Mouse (Mus musculus): ENCODE measurements around the gene Ift80. TPM values are rescaled to one million over a fixed set of nuclear protein-coding genes. Genes with fewer than 3 reads are reported as not detected.
"Not testable (repeated sequence)": the region's sequence is repeated elsewhere in the genome, so short reads cannot be mapped to it uniquely, and the experiment has no call there.

Ift80 gene
- polyA plus RNA-seq, 1 experiment from 2014 or later: 18.5 TPM

- under 1% methylated on average over 40 of the region's 42 CpGs for WGBS
- peak; percentile 46 for ATAC-seq (ENCODE audit: insufficient read depth, low FRiP score, low TSS enrichment)
- no peak for DNase-seq (ENCODE audit: low spot score)
- H3K36me3 ChIP-seq (ENCODE audit: control insufficient read depth, insufficient read depth, low read length): peaks cover 4% of the 10 kb centered on the region
- peak overlapping the region; percentile 89 for H3K4me3 ChIP-seq (ENCODE audit: low read depth, low read length)
- peak overlapping the region; percentile 92 for H3K27ac ChIP-seq (ENCODE audit: low read depth, low read length)
- H3K4me1 ChIP-seq (ENCODE audit: control insufficient read depth, insufficient read depth, low read length): peaks cover 2% of the 10 kb centered on the region; the same call in 1 of the 2 replicates
- peak overlapping the region; percentile 98 for H3K9ac ChIP-seq (ENCODE audit: low read length)
- peak overlapping the region; percentile 50 for H3K4me2 ChIP-seq (ENCODE audit: low read depth)
- no peaks in the 10 kb centered on the region for H3K9me3 ChIP-seq (ENCODE audit: control insufficient read depth, low read length)
- no peaks in the 10 kb centered on the region for H3K27me3 ChIP-seq (ENCODE audit: control insufficient read depth, insufficient read depth, low read length)
Measured at GRCm38 (mm10) chr3:69044167-69044591, 39.8 kb upstream of the Ift80 start.

DNA sequence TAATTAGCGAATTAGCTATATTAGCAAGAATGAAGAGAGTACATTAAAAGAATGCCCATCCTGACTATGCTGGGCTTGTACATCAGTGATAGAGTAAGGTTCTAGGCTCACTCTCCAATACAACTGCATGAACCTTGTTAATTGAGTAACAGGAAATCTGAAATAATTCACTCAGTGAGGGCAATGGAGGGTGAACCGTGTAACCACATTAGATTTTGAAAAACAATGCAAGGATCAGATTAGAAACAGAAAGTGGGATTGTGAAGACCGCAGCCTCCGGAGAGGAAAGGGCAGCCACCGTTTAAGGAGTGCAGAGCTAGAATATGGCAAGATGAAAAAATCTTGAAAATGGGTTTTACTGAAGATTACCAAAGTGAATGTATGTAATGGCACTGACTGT, 36.9 kb upstream of the Ift80 start:
- WGBS: 87% methylated on average over 5 of the region's 5 CpGs
- no peak for ATAC-seq (ENCODE audit: insufficient read depth, low FRiP score, low TSS enrichment)
- H3K4me1 ChIP-seq (ENCODE audit: control insufficient read depth, insufficient read depth, low read length): peaks cover 2% of the 10 kb centered on the region; the same call in 1 of the 2 replicates
- no peaks in the 10 kb centered on the region for H3K27me3 ChIP-seq (ENCODE audit: control insufficient read depth, insufficient read depth, low read length)
- peak overlapping the region; percentile 26 for H3K4me2 ChIP-seq (ENCODE audit: low read depth)
- no peak for DNase-seq (ENCODE audit: low spot score)
- H3K9me3 ChIP-seq (ENCODE audit: control insufficient read depth, low read length): no peaks in the 10 kb centered on the region
- H3K36me3 ChIP-seq (ENCODE audit: control insufficient read depth, insufficient read depth, low read length): peaks cover 6% of the 10 kb centered on the region
- H3K4me3 ChIP-seq (ENCODE audit: low read depth, low read length): no peak overlapping the region
- no peak overlapping the region for H3K9ac ChIP-seq (ENCODE audit: low read length)
- H3K27ac ChIP-seq (ENCODE audit: low read depth, low read length): no peak overlapping the region

DNA sequence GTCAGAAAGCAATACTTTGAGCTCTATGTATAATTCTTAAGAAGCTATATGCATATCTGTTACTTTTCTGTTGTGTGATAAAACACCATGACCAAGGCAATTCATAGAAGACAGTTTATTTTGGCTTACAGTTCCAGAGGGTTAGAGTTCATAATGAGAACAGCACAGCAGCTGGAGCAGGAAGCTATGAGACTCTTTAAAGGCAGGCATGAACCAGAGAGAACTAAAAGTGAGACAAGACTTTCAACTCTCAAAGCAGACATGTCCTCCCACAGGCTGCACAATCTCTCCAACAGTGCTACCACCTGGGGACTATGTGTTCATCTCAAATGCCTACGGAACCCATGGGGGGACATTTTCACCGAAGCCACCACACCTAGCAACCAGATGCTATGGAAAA, 35.7 kb upstream of the Ift80 start:
- 81% methylated on average over 2 of the region's 2 CpGs for WGBS
- Histone ChIP-seq H3K4me2 (ENCODE audit: low read depth) (no peak overlapping the region), H3K36me3 (ENCODE audit: control insufficient read depth, insufficient read depth, low read length) (peaks cover 6% of the 10 kb centered on the region)

GRCm38 (mm10) chr3:69026133-69026783, 21.9 kb upstream of the Ift80 start:
- WGBS: 94% methylated on average over 1 of the region's 1 CpGs
- Histone ChIP-seq H3K4me1 (ENCODE audit: control insufficient read depth, insufficient read depth, low read length) (no peaks in the 10 kb centered on the region), H3K4me3 (ENCODE audit: low read depth, low read length) (no peak overlapping the region), H3K9me3 (ENCODE audit: control insufficient read depth, low read length) (no peaks in the 10 kb centered on the region), H3K27ac (ENCODE audit: low read depth, low read length) (no peak overlapping the region), H3K4me2 (ENCODE audit: low read depth) (no peak overlapping the region), H3K9ac (ENCODE audit: low read length) (no peak overlapping the region), H3K27me3 (ENCODE audit: control insufficient read depth, insufficient read depth, low read length) (no peaks in the 10 kb centered on the region), H3K36me3 (ENCODE audit: control insufficient read depth, insufficient read depth, low read length) (peaks cover 16% of the 10 kb centered on the region)
- DNase-seq (ENCODE audit: low spot score) (no peak), ATAC-seq (ENCODE audit: insufficient read depth, low FRiP score, low TSS enrichment) (no peak)

More for the DNA sequence above, 35.7 kb upstream of the Ift80 start:
- Histone ChIP-seq H3K4me3 (ENCODE audit: low read depth, low read length) (no peak overlapping the region), H3K9ac (ENCODE audit: low read length) (no peak overlapping the region), H3K4me1 (ENCODE audit: control insufficient read depth, insufficient read depth, low read length) (peaks cover 2% of the 10 kb centered on the region; the same call in 1 of the 2 replicates), H3K27me3 (ENCODE audit: control insufficient read depth, insufficient read depth, low read length) (no peaks in the 10 kb centered on the region), H3K27ac (ENCODE audit: low read depth, low read length) (no peak overlapping the region), H3K9me3 (ENCODE audit: control insufficient read depth, low read length) (no peaks in the 10 kb centered on the region)
- DNase-seq (ENCODE audit: low spot score): no peak
- ATAC-seq (ENCODE audit: insufficient read depth, low FRiP score, low TSS enrichment): no peak

- Histone ChIP-seq H3K27me3 (ENCODE audit: control insufficient read depth, insufficient read depth, low read length) (no peaks in the 10 kb centered on the region), H3K4me2 (ENCODE audit: low read depth) (no peak overlapping the region), H3K9me3 (ENCODE audit: control insufficient read depth, low read length) (no peaks in the 10 kb centered on the region), H3K27ac (ENCODE audit: low read depth, low read length) (no peak overlapping the region), H3K9ac (ENCODE audit: low read length) (no peak overlapping the region), H3K36me3 (ENCODE audit: control insufficient read depth, insufficient read depth, low read length) (peaks cover 11% of the 10 kb centered on the region), H3K4me1 (ENCODE audit: control insufficient read depth, insufficient read depth, low read length) (no peaks in the 10 kb centered on the region), H3K4me3 (ENCODE audit: low read depth, low read length) (no peak overlapping the region)
- no peak for ATAC-seq (ENCODE audit: insufficient read depth, low FRiP score, low TSS enrichment)
- DNase-seq (ENCODE audit: low spot score): no peak
Measured at GRCm38 (mm10) chr3:69020764-69021163, 16.4 kb upstream of the Ift80 start.

DNA sequence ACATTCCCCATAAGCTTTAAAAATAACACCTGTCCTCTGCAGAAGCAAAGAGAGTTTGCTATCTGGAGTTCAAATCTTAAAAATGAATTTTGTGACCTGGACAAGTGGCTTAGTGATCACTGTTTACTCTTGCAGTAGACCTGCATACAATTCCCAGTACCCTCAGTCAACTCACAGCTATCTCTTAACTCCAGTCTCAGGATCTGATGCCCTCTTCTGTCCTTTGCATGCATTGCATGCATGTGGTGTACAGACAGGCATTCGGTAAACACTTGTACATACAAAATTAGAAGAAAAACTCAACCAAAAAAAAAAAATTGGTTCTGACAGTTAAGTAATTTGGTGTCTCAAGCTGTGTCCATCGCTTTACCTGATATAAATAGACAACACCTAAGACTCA, 15.9 kb upstream of the Ift80 start:
- ATAC-seq (ENCODE audit: insufficient read depth, low FRiP score, low TSS enrichment): no peak
- WGBS: 94% methylated on average over 2 of the region's 2 CpGs

DNA sequence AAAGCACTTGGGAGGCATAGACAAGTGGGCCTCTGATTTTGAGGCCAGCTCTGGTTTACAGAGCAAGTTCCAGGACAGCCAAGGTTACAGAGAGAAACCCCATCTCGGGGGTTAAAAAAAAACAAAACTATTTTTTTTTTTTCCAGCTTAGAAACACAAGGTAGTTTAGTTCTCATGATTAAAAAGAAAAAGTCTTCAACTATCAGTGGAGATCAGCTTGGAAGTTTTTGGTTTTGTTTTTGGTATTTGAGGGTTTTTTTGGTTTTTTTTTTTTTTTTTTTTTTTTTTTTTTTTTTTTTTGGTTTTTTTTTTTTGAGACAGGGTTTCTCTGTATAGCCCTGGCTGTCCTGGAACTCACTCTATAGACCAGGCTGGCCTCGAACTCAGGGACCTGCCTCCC, 14.3 kb upstream of the Ift80 start:
- H3K4me1 ChIP-seq (ENCODE audit: control insufficient read depth, insufficient read depth, low read length); H3K27me3 ChIP-seq (ENCODE audit: control insufficient read depth, insufficient read depth, low read length); H3K9ac ChIP-seq (ENCODE audit: low read length); H3K27ac ChIP-seq (ENCODE audit: low read depth, low read length); H3K9me3 ChIP-seq (ENCODE audit: control insufficient read depth, low read length); ATAC-seq (ENCODE audit: insufficient read depth, low FRiP score, low TSS enrichment); DNase-seq (ENCODE audit: low spot score); H3K36me3 ChIP-seq (ENCODE audit: control insufficient read depth, insufficient read depth, low read length); H3K4me3 ChIP-seq (ENCODE audit: low read depth, low read length); H3K4me2 ChIP-seq (ENCODE audit: low read depth): not testable (repeated sequence)
- 95% methylated on average over 2 of the region's 2 CpGs for WGBS

More for the DNA sequence above, 15.9 kb upstream of the Ift80 start:
- Histone ChIP-seq H3K4me3 (ENCODE audit: low read depth, low read length) (no peak overlapping the region), H3K27ac (ENCODE audit: low read depth, low read length) (no peak overlapping the region), H3K9me3 (ENCODE audit: control insufficient read depth, low read length) (no peaks in the 10 kb centered on the region), H3K9ac (ENCODE audit: low read length) (no peak overlapping the region), H3K4me2 (ENCODE audit: low read depth) (no peak overlapping the region), H3K4me1 (ENCODE audit: control insufficient read depth, insufficient read depth, low read length) (no peaks in the 10 kb centered on the region), H3K36me3 (ENCODE audit: control insufficient read depth, insufficient read depth, low read length) (peaks cover 11% of the 10 kb centered on the region), H3K27me3 (ENCODE audit: control insufficient read depth, insufficient read depth, low read length) (no peaks in the 10 kb centered on the region)
- no peak for DNase-seq (ENCODE audit: low spot score)

DNA sequence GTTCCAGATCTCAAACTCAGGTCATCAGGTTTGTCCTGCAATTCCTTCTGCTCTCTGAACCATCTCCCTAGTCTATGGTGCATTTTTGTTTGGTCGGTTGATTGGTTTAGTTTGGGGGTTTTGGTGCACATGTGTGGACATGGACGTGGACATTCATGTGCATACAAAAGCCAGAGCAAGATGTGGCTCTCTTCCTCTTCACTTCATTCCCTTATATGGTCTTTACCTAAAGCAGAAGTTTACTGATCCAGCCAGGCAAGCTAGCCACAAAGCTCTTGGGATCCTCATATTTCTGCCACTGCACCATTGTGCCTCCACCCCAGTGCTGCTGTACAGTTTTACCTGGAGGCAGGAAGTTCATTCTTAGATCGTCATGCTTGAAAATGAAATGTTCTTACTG, 12.8 kb upstream of the Ift80 start:
- Histone ChIP-seq H3K36me3 (ENCODE audit: control insufficient read depth, insufficient read depth, low read length) (peaks cover 10% of the 10 kb centered on the region), H3K4me1 (ENCODE audit: control insufficient read depth, insufficient read depth, low read length) (no peaks in the 10 kb centered on the region), H3K9me3 (ENCODE audit: control insufficient read depth, low read length) (no peaks in the 10 kb centered on the region), H3K4me3 (ENCODE audit: low read depth, low read length) (no peak overlapping the region), H3K4me2 (ENCODE audit: low read depth) (no peak overlapping the region), H3K9ac (ENCODE audit: low read length) (no peak overlapping the region), H3K27ac (ENCODE audit: low read depth, low read length) (no peak overlapping the region), H3K27me3 (ENCODE audit: control insufficient read depth, insufficient read depth, low read length) (no peaks in the 10 kb centered on the region)
- DNase-seq (ENCODE audit: low spot score) (no peak), ATAC-seq (ENCODE audit: insufficient read depth, low FRiP score, low TSS enrichment) (no peak)
- WGBS: 98% methylated on average over 3 of the region's 3 CpGs

DNA sequence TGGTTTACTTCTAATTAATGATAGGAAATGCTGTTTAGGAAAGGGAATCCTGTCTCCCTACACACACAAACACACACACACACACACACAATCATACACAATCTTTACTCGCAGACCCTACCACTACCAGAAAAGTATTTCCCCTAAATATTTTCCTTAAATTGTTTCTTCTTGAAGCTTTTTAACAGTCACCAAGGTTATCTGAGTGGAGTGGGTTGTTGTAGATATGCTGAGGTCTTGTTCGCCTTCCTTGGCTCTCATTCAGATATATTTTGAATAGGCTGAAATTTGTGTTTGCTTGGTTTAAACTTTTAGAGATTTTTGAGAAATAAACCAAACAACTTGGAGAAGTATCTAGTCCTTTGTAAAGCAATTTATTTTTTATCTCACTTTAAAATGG, 4.5 kb upstream of the Ift80 start:
- ATAC-seq (ENCODE audit: insufficient read depth, low FRiP score, low TSS enrichment): no peak
- WGBS: 94% methylated on average over 2 of the region's 2 CpGs
- DNase-seq (ENCODE audit: low spot score): no peak

More for the DNA sequence above, 4.5 kb upstream of the Ift80 start:
- no peaks in the 10 kb centered on the region for H3K27me3 ChIP-seq (ENCODE audit: control insufficient read depth, insufficient read depth, low read length)
- H3K9me3 ChIP-seq (ENCODE audit: control insufficient read depth, low read length): no peaks in the 10 kb centered on the region
- H3K4me2 ChIP-seq (ENCODE audit: low read depth): no peak overlapping the region
- H3K4me3 ChIP-seq (ENCODE audit: low read depth, low read length): no peak overlapping the region
- H3K4me1 ChIP-seq (ENCODE audit: control insufficient read depth, insufficient read depth, low read length): peaks cover 8% of the 10 kb centered on the region
- peaks cover 3% of the 10 kb centered on the region; the same call in 1 of the 2 replicates for H3K36me3 ChIP-seq (ENCODE audit: control insufficient read depth, insufficient read depth, low read length)
- H3K27ac ChIP-seq (ENCODE audit: low read depth, low read length): no peak overlapping the region
- H3K9ac ChIP-seq (ENCODE audit: low read length): no peak overlapping the region
